Mouse (Mus musculus): ENCODE results near the gene Inava.

The Inava gene

DNA sequence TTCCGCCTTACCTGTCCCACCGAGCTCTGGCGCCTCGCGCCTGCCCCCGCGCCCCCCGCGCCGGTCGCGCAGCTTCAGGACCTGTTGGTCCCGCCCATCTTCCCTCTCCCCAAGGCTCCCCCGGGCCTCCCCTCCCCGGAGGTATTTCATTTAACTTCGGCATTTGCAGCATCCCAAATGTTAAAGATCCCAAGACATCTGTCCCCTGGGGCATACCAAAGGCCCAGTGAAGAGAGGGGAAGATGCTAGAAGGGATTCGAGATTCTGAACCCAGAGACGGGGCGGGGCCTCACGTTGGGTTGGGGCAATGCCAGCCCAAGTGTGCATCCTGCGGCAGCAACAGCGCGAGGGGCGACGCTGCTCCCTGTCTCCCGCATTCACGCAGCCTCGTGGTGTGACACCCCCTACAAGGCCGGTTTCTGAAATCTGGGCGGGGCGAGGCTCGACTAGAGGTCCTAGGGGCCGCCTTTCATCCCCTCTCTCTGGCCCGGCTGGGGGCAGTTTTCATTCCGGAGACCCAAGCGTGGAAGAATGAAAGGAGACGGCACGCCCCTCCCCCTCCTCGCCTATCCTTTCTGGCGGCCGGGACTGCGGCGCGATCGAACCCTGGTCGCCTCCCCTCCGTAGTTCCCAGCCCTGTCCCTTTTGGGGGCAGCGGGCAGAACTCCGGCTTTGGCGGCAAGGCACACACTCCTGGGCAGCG lies at the start of gene Inava:
Inava (minus strand) TSS at position 373 of the 703 bp plus-strand sequence.
- peak; percentile 52 for DNase-seq

DNA sequence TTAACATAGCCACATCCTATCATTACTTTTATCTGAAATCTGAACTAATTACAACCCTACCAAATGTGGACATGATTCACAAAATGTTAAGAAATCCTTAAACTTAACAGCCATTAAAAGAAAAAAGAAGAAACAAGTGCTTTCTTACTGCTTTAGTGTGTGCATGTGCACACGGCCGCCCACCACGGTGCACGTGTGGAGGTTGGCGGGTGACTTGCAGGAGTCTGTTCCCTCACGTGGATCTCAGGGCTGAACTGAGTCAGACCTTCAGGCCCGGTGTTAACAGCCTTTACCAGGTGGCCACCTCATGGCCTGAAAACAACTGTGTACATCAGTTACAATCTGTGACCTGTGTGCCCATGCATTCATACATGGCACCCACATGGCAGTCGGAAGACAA lies 43.3 kb upstream of the Inava start:
- no peak for DNase-seq

DNA sequence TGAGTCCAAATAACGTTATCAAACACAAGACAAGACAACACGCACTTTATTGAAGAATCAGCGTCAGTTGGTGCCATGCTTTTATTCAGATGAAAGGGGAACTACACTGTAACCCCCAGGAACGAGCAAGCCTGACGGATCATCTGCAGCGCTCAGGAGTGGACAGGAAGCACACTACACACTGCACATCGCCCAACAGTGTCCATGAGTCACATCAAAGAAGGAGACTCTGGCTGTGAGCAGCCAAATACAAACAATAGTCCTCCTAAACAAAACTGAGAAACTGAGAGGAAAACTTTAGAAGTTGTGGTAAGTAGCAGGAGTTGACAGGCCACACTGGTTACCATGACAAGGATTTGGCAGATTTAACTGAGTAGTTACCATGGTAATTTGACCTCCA lies 34.2 kb upstream of the Inava start:
- no peak for DNase-seq

DNA sequence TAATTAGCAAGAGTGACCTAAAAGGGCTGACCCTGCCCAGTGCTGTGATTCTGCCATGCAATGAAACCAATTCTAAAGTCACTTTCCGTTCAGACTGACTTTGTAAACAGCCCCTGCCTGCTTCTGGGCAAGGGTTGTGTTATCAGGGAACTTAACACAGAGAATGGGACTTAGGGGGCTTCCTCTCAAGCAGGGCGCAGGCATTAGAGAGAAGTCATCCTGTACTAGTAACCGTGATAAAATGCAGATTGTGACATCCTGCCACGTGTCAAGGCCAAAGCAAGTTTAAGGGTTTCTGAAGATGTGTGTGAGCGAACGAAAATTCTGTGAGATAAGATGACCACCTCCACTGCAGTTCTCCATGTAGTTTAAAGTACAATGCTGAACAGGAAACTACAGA lies 32.1 kb upstream of the Inava start:
- no peak for DNase-seq

DNA sequence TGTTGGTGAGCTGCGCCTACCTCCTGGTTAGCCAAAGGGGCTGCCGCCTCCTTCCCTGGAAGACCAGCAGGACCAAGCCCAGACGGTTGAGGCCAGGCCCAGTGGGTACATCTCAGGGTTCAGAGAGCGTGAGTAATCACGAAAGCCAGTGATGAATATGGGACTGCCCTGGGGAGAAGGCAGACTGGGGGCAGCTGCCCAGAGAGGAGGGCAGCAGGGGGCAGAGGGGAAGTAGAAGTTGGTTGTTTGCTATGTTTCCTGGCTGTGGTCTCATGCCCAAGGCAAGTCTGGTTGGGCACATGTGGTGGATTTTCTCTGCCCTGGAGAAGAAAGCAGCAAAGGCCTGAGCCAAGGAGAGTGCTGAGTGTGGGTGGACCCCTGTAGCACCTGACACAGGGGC lies 29.3 kb upstream of the Inava start:
- DNase-seq, result no peak

DNA sequence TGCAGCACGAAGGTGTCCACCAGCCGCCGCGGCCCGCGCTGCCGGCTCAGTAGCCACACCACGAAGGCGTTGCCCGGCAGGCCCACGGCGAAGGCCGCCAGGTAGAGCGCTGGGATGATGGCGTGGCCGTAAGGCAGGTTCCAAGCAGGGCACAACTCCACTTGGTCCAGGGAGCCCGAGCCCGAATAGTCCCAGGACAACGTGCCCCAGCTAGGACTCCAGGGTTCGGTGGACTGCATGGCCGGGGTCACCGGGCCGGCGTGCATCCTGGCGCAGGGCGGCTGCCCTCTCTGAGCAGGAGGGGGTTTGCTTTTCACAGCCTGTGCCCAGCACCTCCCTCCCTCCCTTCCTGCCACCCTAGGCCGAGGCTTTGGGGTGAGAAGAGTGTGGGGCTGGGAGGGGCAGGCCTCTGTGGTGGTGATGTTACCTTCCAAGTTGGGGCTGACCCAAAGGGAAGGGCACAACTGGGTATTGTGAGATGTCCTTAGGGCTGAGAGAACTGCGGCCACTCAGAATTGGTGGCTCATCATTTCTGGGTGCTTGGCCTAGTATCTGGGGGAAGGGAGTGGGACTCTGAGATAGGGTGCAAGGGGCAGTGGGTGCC lies 26.7 kb upstream of the Inava start, which contains the start of gene Gpr25:
Gpr25 (minus strand) TSS at position 239 of the 604 bp plus-strand sequence.
- no peak for DNase-seq

DNA sequence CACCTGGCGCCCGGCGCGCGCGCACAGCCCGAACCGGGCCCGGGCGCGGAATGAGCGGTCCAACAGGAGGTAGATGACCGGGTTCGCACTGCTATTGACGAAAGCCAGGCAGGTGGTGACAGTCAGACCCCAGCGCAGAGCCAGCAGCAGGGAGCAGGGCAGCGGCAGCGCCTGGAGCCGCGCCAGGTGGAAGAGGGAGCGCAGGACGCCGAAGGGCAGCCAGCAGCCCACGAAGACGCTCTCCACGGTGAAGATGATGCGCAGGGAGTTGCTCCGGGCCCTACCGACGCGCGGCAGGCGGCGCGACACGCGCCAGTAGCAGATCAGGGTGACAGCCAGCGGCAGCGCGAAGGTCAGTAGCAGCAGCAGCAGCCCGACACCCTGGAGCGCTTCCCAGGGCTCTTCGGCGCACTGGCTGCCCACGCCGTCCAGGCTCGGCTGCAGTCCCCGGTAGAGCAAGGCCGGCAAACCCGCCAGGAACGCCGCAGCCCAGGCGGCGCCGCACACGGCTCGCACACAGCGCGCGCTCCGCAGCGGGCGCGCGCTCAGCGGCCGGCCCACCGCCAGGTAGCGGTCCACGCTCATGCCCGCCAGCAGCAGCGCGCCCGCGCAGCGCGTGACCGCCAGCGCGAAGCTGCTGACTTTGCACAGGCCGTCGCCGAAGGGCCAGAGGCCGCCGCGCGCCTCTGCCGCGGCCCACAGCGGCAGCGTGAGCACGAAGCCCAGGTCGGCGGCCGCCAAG lies 26.0 kb upstream of the Inava start:
- DNase-seq, result peak; percentile 35

DNA sequence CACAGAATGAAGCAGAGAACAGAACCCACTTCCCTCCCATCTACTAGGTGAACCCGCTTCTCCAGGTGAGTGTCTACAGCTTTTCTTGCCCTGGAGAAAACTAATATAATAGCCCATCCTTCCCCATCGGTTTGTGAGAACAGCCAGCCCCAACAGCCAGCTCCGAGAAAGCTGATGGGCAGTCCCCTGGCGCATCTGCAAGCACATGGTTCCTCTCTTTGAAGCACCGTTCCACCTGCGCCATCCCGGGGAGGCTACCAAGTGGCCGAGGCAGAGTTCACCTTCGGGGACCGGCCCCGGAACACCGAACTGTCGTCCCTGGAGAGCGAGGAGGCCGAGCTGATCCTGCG lies 25.5 kb upstream of the Inava start:
- DNase-seq, result no peak

DNA sequence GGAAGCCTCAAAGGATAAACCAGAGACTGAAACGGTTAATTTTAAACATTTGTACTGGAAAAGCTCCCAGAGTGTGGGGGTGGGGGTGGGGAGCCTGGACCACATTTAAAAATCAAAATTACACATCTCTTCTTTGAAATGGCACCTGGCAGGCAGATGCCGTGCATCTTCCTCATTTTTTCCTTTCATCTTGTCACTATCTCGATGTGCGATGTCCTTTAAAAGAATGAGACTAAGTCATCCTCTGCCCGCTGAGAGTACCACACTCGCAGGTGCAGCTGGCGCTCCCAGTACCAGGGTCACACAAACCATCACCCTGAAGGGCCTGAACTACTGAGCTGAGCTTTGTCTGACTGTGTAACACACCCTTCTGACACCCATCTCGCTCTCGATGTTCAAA lies 24.4 kb upstream of the Inava start:
- peak; percentile 60 for DNase-seq

DNA sequence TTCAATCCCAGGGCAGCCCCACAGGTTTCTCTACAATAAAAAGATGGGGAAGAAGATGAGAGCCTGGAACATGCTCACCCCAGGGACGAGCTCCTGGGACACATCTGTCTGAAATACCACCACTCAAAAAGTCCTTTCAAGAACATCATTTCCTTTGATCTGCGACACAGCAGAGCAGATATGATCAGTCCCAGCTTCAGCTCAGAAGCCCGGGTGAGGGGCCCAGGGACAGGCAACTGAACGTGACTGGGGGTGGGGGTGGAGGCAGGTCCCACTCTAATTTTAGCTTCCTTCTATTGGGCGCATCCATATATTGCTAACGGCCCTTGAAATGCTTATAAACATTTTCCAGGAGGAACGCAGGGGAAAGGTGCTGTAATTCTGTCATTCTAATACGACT lies 21.6 kb upstream of the Inava start:
- peak; percentile 46 for DNase-seq

DNA sequence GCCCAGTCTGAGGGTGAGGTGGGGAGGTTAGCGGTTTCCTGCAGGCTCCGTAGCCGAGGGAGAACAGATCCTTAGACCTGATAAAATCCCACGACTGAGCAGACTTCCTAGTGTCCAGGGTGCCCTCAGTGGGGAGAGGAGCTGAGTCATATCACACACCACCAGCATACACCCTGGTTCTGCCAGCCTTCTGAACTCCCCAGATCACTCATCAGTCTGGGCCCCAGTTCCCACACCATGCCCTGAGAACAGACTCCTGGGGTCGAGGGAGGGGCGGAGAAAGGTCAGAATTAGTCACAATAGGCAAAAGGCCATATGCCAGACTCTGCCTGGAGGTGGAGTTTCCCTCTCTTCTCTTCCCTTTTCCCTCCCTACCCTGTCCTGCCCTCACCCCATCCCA lies 21.1 kb upstream of the Inava start:
- DNase-seq, result no peak

DNA sequence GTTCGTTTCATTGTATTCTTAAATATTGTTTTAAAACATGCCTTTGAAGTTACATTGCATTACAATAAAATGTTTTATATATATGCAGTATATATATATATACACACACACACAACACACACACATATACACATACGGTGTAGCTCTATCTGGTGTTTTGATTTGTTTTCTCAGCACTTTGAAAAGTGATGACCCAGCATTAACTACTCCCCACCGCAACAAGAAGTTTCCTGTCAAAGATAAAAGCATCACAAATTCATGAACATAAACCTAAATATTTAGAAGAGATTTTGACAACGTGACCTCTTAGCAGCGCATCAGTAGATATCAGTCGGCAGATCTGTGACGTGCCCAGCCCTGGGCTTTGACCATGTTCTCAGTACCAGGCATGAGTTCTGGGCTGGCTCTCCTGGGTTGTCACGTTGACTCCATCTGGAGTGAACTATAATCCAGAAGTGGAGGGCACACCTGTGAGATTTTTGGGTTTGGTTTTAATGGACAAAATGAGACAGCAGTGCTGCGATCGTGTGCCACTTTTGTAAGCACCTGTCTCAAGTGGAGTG lies 20.5 kb upstream of the Inava start:
- no peak for DNase-seq

DNA sequence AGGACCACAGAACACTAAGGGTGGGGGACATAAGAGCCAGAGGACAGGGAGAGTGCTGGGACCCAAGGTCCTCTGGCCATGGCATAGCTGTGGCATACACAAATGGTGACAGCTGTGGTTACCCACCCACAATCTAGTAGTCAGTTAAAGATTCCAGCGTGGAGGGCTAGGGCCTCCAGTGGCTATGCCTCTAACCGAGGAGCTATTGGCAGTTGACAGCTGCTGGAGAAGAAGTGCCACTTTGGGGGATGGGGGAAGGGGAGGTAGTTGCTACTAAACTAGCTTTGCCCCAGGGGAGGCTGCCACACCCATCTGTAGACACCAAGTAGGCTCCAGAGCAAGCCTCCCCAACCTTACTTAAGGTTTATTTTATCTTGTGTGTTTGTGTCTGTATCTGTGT lies 19.4 kb upstream of the Inava start:
- DNase-seq, result peak; percentile 57

DNA sequence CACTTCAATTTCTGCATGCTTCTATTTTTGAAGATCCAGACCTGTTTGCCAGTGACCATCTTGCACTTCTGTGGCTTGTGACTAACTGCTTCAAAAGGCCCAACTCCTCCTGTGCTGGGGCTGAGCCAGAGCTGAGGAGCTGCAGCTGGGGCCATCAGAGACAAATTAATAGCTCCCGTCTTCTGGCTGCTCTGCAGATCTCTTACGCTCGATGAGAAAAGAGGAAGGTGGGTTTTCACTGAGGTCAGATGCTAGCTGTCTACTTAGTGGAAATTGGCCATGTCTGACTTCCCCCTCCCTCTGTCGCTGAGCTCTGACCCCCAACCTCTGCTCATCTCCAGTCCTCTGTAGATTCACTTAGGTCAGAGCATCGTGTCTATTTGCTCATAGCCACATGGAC lies 15.6 kb upstream of the Inava start:
- no peak for DNase-seq

DNA sequence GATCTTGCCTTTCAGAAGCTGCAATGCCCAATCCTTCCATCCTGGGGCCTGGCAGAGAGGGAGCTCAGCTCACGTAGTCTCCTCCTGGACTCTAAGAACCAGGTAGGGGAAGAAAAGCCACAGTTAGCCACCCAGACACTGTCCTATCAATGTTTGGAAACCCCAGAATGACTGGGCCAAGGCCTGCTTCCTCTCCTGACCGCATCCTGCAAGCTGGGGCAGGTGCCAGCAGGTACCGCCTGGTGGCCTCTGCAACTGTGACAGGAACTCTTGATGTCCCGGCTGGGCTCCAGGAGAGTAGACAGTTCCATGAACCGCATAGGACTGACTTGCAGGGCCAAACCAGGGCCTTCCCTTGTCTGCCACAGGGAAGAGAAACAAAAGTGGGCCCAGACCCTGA lies 13.3 kb upstream of the Inava start:
- peak; percentile 30 for DNase-seq

DNA sequence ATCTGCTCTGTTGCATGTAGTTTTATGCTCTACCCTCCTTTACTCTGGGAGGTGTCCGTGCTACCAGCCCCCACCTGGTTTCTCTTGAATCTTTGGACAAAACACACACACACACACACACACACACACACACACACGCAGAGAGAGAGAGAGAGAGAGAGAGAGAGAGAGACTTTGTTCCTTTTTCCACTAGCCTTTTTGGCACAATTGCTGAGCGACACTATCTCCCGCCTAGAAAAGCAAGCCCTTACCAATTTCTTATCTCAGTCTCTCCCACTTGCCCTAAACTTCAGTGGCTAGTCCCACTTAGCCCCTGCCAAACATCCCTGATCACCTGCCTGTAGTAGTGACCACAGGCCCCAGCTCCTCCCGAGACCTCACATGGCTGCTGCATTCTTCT lies 10.4 kb upstream of the Inava start:
- no peak for DNase-seq

DNA sequence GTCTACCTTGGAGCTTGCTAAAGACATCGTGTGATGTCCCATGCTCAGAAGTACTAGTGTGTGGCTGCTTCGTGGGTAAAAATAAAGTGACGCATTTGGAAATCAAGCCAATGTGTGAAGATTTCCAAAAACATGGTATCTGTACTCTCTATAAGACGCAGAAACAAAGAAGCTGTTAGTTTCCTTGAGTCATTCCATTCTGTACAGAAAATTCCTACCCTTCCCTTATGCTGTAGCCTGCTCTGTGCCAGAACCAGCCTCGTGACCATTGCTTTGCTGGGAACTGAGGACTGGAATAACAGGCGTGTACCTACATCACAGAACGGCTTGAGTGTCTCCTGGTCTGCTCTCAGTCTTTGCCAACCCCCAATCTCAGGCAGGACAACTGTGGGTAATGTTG lies 7.7 kb upstream of the Inava start:
- no peak for DNase-seq

DNA sequence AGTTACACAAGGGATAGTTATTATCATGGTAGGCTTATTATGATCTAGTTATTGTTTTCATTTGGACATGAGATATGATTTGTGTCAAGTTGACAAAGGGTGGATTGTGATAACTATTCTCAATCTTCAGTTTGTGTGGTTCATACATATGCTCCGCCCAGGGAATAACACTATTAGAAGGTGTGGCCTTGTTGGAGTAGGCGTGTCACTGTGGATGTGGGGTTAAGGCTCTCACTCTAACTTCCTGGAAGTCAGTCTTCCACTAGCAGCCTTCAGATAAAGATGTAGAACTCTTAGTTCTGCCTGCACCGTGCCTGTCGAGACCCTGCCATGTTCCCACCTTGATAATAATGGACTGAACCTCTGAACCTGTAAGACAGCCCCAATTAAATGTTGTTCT lies 4.4 kb upstream of the Inava start:
- no peak for DNase-seq

DNA sequence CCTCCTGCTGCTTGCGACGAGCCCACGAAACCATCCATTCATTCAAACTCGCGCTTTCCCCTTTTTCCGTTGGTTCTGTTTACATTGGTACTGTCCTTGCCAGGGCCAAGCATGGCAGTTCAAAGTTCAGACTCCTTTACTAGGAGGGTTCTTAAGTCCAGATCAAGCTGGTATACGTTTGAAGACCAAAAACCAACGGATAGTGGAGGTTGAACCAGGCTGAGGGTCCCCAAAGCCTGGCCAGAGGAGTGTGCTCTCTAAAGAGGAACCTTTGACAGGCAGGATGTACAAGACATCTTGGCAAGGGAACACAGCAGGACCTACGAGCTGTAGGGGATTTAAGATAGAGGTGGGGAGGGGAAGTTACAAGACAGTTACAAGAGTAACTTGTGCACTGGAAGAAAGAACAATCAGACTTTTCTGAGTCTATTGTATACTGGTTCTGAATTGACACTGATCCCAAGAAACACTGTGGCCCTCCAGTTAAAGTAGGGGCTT lies 580 bp upstream of the Inava start:
- no peak for DNase-seq

DNA sequence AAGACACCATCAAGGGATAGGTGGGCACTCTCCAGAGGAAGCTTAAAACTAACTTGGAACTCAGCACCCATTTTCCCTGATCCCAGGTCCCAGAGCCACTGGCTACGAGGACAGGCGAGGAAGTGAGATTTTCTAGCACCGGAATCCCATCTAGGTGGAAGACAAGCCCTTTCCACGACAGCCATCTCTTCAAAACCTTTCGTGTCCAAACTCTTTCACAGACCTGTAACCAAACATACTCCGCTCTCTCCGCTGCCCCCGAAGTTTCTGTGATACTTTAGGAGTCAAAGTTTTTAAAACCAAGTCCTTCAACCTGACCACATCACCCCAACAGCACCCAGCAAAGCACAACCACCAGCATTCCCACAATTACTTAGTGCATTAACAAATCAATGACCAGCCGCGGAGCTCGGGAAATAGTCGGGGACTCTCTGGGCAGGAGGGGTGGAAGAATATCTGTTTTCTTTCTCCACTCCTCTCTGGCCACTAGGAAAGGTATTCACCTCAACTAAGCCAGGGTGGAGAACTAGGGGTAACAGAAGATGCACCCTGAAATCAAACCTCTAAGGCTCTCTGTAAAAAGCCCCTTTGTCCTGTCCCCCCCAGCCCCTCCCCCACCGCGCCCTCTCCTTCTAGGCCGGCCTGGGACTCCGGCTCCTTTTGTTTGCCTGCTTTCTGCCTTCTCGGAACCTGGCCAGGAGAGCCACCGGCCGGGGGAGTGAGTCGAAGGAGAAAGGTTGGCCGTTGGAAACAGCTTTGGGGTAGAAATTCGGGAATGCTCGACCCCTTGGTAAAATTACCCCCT lies 876 bp downstream of the Inava start:
- DNase-seq, result no peak

DNA sequence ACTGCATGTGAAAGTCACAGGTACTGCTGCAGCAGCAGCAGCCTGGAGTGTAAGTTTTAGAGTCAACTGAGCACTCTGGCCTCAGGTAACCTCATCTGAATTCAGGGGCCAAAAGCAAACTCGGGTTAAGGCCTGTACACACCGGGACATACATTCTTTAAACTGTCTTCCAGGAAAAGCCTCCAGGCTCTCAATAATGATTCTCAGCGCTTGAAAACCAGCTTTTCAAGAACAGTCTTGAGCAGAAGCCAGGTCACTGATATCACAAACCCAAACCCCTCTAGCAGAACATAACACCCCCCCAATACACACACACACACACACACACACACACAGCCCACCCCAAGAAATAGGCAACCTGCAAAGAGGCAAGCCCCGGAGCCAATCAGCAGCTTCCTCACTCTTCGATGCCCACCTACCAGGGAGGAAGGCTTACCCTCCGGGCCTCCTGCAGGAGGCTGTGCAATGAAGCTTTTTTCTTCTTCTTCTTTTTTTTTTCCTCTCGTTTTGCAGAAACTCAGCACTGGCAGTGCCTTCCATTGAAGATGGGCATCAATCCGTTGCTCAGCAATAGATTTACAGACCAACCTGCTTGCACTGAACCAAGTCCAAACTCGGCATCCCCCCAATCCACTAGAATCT lies 1.7 kb downstream of the Inava start:
- DNase-seq, result no peak

DNA sequence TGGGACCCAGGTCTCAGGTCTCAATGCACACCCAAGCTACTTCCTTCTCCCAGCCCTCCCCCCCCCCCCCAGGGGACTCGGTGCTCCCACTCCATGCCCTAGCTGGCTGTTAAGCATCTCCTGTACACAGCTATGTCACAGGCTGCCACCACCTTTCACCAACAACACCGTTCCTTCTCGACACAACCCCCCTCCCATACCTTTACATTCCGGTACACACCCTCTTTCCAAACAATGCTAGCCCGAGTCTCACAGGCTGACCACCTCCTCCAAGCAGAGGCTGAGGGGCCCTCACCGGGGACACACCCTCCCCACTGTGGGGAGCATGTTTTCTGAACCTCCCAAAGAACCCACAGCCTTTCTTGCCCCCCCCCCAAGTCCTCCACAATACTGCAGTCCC lies 2.5 kb downstream of the Inava start:
- no peak for DNase-seq
